Mouse (Mus musculus): ENCODE measurements around the gene Cxcl10. TPM values are rescaled to one million over a fixed set of nuclear protein-coding genes. Genes with fewer than 3 reads are reported as not detected.

Cxcl10 gene
- total and polyA plus RNA-seq, 3 experiments, result 0.34 to 3.6 TPM; not detected in 1

- 61% methylated on average over 13 of the region's 13 CpGs for WGBS
- no peak overlapping the region for H3K9ac ChIP-seq (ENCODE audit: low read depth, low read length)
- no peaks in the 10 kb centered on the region for H3K27me3 ChIP-seq (ENCODE audit: control insufficient read depth, insufficient read depth, low read length)
- H3K79me2 ChIP-seq (replicated peaks; ENCODE audit: control insufficient read depth, insufficient read depth, low read length), result no peaks in the 10 kb centered on the region
- intact Hi-C loops (cut with DNase I), result no loop called here
- H3K27ac ChIP-seq, result peak overlapping the region; percentile 62
- H3K36me3 ChIP-seq (ENCODE audit: control insufficient read depth, insufficient read depth, low read length), result no peaks in the 10 kb centered on the region; the same call in 1 of the 2 replicates
- peak; percentile 54 to 65 for DNase-seq
- H3K4me1 ChIP-seq (ENCODE audit: control insufficient read depth, insufficient read depth, low read length), result peaks cover 6% of the 10 kb centered on the region
- H3K4me3 ChIP-seq, result no peak overlapping the region
- TF ChIP-seq EP300 (IDR thresholded peaks at IDR 0.05; ENCODE audit: insufficient read depth, low read depth, low read length) (no peak), POLR2A (IDR thresholded peaks at IDR 0.05; ENCODE audit: insufficient read depth, low read depth, low read length) (no peak), CTCF (IDR thresholded peaks at IDR 0.05) (no peak)
Measured at GRCm38 (mm10) chr5:92369151-92369994, 20.7 kb upstream of the Cxcl10 start.

GRCm38 (mm10) chr5:92368392-92368791 is 19.7 kb upstream of the Cxcl10 start:
- TF ChIP-seq POLR2A (IDR thresholded peaks at IDR 0.05; ENCODE audit: insufficient read depth, low read depth, low read length) (no peak), EP300 (IDR thresholded peaks at IDR 0.05; ENCODE audit: insufficient read depth, low read depth, low read length) (no peak), CTCF (IDR thresholded peaks at IDR 0.05) (no peak)
- H3K36me3 ChIP-seq (ENCODE audit: control insufficient read depth, insufficient read depth, low read length), result no peaks in the 10 kb centered on the region
- DNase-seq, result peak in 1 of 2 experiments; percentile 49
- H3K79me2 ChIP-seq (replicated peaks; ENCODE audit: control insufficient read depth, insufficient read depth, low read length), result no peaks in the 10 kb centered on the region
- intact Hi-C loops (cut with DNase I), result no loop called here
- no peaks in the 10 kb centered on the region for H3K27me3 ChIP-seq (ENCODE audit: control insufficient read depth, insufficient read depth, low read length)
- 27% methylated on average over 10 of the region's 10 CpGs for whole genome bisulfite sequencing
- H3K9ac ChIP-seq (ENCODE audit: low read depth, low read length), result no peak overlapping the region
- H3K27ac ChIP-seq, result peak overlapping the region; percentile 62
- peaks cover 6% of the 10 kb centered on the region for H3K4me1 ChIP-seq (ENCODE audit: control insufficient read depth, insufficient read depth, low read length)
- 0 out of 2 replicates have a peak overlapping the region, but pooled peaks have one; percentile 5 for H3K4me3 ChIP-seq

DNA sequence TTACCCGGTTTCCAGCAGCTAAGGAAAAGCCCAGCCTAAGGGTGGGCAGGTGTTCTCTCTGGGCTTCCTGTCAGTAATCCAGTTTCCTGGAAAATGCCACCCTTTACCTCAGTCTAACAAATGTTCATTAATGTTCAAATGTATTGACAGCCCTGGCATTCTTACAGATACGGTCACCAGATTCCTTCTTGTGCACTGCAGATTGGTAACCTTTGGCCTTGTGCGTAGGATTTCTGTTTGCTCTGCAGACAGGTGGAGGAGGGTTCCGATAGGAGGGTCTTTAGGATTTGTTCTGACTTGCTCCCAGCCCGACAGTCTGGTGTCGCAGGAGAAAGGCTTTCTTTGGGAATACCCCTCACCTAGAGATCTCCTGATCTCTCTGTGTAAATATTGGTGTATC is 17.9 kb upstream of the Cxcl10 start:
- no peaks in the 10 kb centered on the region for H3K79me2 ChIP-seq (replicated peaks; ENCODE audit: control insufficient read depth, insufficient read depth, low read length)
- 80% methylated on average over 6 of the region's 6 CpGs for WGBS
- H3K9ac ChIP-seq (ENCODE audit: low read depth, low read length), result no peak overlapping the region
- no peaks in the 10 kb centered on the region for H3K36me3 ChIP-seq (ENCODE audit: control insufficient read depth, insufficient read depth, low read length)
- H3K27me3 ChIP-seq (ENCODE audit: control insufficient read depth, insufficient read depth, low read length), result no peaks in the 10 kb centered on the region
- intact Hi-C loops (cut with DNase I), result no loop called here
- TF ChIP-seq CTCF (IDR thresholded peaks at IDR 0.05), result no peak
- no peak for TF ChIP-seq EP300 (IDR thresholded peaks at IDR 0.05; ENCODE audit: insufficient read depth, low read depth, low read length)
- TF ChIP-seq POLR2A (IDR thresholded peaks at IDR 0.05; ENCODE audit: insufficient read depth, low read depth, low read length), result no peak
- peaks cover 4% of the 10 kb centered on the region for H3K4me1 ChIP-seq (ENCODE audit: control insufficient read depth, insufficient read depth, low read length)
- H3K4me3 ChIP-seq, result no peak overlapping the region
- DNase-seq, result peak in 1 of 2 experiments; percentile 6
- no peak overlapping the region for H3K27ac ChIP-seq

DNA sequence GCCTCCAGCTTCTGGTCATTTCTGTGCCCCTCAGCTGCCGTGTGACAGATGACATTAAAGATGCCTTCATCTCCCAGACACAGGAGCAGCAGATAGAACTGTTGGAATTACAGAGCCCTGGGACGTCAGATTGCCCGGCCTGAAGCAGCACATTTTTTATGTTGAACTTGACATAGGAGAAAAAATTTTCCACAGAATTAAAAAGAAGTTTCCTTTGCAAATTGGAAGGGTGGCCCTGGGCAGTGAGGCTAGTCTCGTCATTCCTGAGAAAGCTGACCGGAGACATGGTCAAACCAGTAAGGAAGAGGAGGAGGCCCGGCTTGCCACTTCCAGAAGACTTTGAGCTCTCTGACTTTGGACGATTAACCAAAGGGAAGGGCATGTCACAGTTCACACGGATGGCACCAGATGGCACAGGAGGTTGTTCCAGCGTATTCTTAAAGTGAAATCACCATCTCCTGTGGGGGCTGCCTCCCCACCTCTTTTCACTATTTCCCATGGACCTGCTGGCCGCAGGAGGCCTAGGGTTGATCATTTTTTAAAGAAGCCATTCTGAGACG is 16.5 kb upstream of the Cxcl10 start:
- Histone ChIP-seq H3K36me3 (ENCODE audit: control insufficient read depth, insufficient read depth, low read length) (no peaks in the 10 kb centered on the region), H3K9ac (ENCODE audit: low read depth, low read length) (no peak overlapping the region), H3K27ac (no peak overlapping the region), H3K4me3 (no peak overlapping the region), H3K27me3 (ENCODE audit: control insufficient read depth, insufficient read depth, low read length) (no peaks in the 10 kb centered on the region), H3K79me2 (replicated peaks; ENCODE audit: control insufficient read depth, insufficient read depth, low read length) (no peaks in the 10 kb centered on the region), H3K4me1 (ENCODE audit: control insufficient read depth, insufficient read depth, low read length) (peaks cover 4% of the 10 kb centered on the region)
- WGBS, result 85% methylated on average over 11 of the region's 11 CpGs
- TF ChIP-seq EP300 (IDR thresholded peaks at IDR 0.05; ENCODE audit: insufficient read depth, low read depth, low read length) (no peak), CTCF (IDR thresholded peaks at IDR 0.05) (no peak), POLR2A (IDR thresholded peaks at IDR 0.05; ENCODE audit: insufficient read depth, low read depth, low read length) (no peak)
- no peak for DNase-seq
- intact Hi-C loops (cut with DNase I), result no loop called here

DNA sequence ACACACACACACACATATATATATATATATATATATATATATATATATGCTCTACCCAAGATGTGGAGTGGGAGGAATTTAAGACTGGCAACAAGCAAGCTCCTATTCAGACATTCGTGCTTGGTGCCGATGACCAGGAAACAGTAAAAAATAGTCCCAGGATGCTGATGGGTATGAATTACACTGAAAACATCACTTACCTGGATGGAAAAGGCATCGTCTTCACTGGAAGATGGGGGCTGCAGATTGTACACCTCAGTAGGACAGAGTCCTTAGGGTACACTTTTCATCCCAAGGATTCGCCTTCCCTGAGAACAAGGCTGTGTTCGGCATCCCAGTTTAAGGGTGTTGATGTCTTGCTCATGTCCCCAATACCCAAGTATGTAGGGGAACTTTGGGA is 15.3 kb upstream of the Cxcl10 start:
- H3K79me2 ChIP-seq (replicated peaks; ENCODE audit: control insufficient read depth, insufficient read depth, low read length), result no peaks in the 10 kb centered on the region
- no peak overlapping the region for H3K9ac ChIP-seq (ENCODE audit: low read depth, low read length)
- WGBS, result 89% methylated on average over 5 of the region's 5 CpGs

DNA sequence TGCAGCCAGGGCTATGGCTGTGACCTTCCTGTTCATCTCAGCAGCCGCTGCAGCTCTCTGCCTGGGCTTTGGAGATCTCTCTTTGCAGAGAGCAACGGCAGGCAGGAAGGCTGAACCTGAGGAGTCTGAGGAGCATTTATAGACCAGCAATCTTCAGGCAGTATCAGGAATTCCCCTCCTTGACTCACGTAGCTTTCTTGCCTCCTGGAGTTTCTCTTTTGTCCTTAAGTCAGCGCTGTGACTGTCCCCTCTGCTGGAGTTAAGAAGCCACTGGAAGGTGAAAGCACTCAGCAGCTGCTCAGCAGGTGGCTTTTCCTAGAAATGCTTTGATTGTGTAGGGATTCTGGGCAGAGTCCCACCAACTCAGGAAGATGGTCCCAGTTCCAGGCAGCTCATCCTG is 14.5 kb upstream of the Cxcl10 start:
- WGBS, result 13% methylated on average over 4 of the region's 4 CpGs
- no peak overlapping the region for H3K9ac ChIP-seq (ENCODE audit: low read depth, low read length)
- TF ChIP-seq EP300 (IDR thresholded peaks at IDR 0.05; ENCODE audit: insufficient read depth, low read depth, low read length), result no peak
- no peak for TF ChIP-seq CTCF (IDR thresholded peaks at IDR 0.05)
- TF ChIP-seq POLR2A (IDR thresholded peaks at IDR 0.05; ENCODE audit: insufficient read depth, low read depth, low read length), result no peak
- H3K4me1 ChIP-seq (ENCODE audit: control insufficient read depth, insufficient read depth, low read length), result peaks cover 4% of the 10 kb centered on the region
- H3K27ac ChIP-seq, result no peak overlapping the region
- intact Hi-C loops (cut with DNase I), result no loop called here
- H3K36me3 ChIP-seq (ENCODE audit: control insufficient read depth, insufficient read depth, low read length), result no peaks in the 10 kb centered on the region
- H3K4me3 ChIP-seq, result no peak overlapping the region
- H3K79me2 ChIP-seq (replicated peaks; ENCODE audit: control insufficient read depth, insufficient read depth, low read length), result no peaks in the 10 kb centered on the region
- DNase-seq, result no peak
- H3K27me3 ChIP-seq (ENCODE audit: control insufficient read depth, insufficient read depth, low read length), result no peaks in the 10 kb centered on the region

More for the DNA sequence above, 15.3 kb upstream of the Cxcl10 start:
- no peak for TF ChIP-seq POLR2A (IDR thresholded peaks at IDR 0.05; ENCODE audit: insufficient read depth, low read depth, low read length)
- TF ChIP-seq CTCF (IDR thresholded peaks at IDR 0.05), result no peak
- TF ChIP-seq EP300 (IDR thresholded peaks at IDR 0.05; ENCODE audit: insufficient read depth, low read depth, low read length), result no peak
- no peak for DNase-seq
- H3K4me1 ChIP-seq (ENCODE audit: control insufficient read depth, insufficient read depth, low read length), result peaks cover 4% of the 10 kb centered on the region
- H3K36me3 ChIP-seq (ENCODE audit: control insufficient read depth, insufficient read depth, low read length), result no peaks in the 10 kb centered on the region
- no peak overlapping the region for H3K27ac ChIP-seq
- no peak overlapping the region for H3K4me3 ChIP-seq
- intact Hi-C loops (cut with DNase I), result no loop called here
- no peaks in the 10 kb centered on the region for H3K27me3 ChIP-seq (ENCODE audit: control insufficient read depth, insufficient read depth, low read length)

Data from heart, adult 2 months (tissue).